Mouse (Mus musculus): ENCODE results near the gene Agfg1.

DNA sequence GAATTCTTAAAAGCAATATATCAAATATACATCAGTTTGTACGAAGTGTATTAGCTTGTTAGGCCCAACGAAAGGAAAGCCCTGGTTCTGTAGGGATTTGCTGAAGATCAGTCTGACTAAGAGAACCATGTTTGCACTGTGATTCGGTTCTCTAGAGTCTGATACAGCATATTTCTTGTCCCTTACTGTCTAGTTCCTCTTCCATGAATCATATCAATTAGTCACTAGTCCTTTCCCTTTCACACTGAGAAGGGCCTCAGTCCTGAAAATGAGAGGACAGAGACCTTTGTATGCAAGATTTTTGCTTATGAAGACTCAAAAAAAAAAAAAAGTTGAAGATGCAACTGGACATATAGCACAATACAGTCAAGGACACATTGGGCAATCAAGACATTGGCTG, 46.2 kb upstream of the Agfg1 start:
- TF ChIP-seq POLR2A (IDR thresholded peaks at IDR 0.05; ENCODE audit: insufficient read depth, low read length) (no peak), CTCF (IDR thresholded peaks at IDR 0.05; ENCODE audit: low read depth, low read length) (no peak)

Data from ES-Bruce4 (cell line).